Mouse (Mus musculus): ENCODE measurements around the gene Onecut3. TPM values are rescaled to one million over a fixed set of nuclear protein-coding genes. Genes with fewer than 3 reads are reported as not detected.

Onecut3 gene
- polyA plus RNA-seq, 1 experiment from 2014 or later, result 0.25 TPM

- H3K4me2 ChIP-seq (replicated peaks; ENCODE audit: low read depth, low read length), result no peak overlapping the region
- peaks cover 33% of the 10 kb centered on the region for H3K27me3 ChIP-seq (ENCODE audit: control insufficient read depth, insufficient read depth, low read length)
- no peaks in the 10 kb centered on the region for H3K36me3 ChIP-seq (ENCODE audit: control insufficient read depth, insufficient read depth, low read length)
- under 1% methylated on average over 11 of the region's 11 CpGs for WGBS
- no peak overlapping the region for H3K9ac ChIP-seq (replicated peaks; ENCODE audit: low read depth, low read length)
- no peaks in the 10 kb centered on the region for H3K9me3 ChIP-seq (ENCODE audit: control insufficient read depth, low read depth, low read length)
- H3K27ac ChIP-seq (ENCODE audit: low read length), result no peak overlapping the region
- H3K4me3 ChIP-seq (ENCODE audit: low read depth, low read length), result no peak overlapping the region
- no peak for ATAC-seq (ENCODE audit: insufficient number of reproducible peaks, insufficient read depth, low FRiP score, low read depth)
- H3K4me1 ChIP-seq (ENCODE audit: control insufficient read depth, insufficient read depth, low read length), result no peaks in the 10 kb centered on the region
Measured at GRCm38 (mm10) chr10:80506222-80506621, 11.6 kb downstream of the Onecut3 start.

GRCm38 (mm10) chr10:80509412-80510272 lies 15.0 kb downstream of the Onecut3 start:
- ATAC-seq (ENCODE audit: insufficient number of reproducible peaks, insufficient read depth, low FRiP score, low read depth), result peak; percentile 59; the same call in 1 of the 2 replicates
- no peak overlapping the region for H3K9ac ChIP-seq (replicated peaks; ENCODE audit: low read depth, low read length)
- peak overlapping the region; percentile 61 for H3K4me2 ChIP-seq (replicated peaks; ENCODE audit: low read depth, low read length)
- peak overlapping the region; percentile 28; the same call in 1 of the 2 replicates for H3K4me3 ChIP-seq (ENCODE audit: low read depth, low read length)
- peaks cover 20% of the 10 kb centered on the region; the same call in 1 of the 2 replicates for H3K27me3 ChIP-seq (ENCODE audit: control insufficient read depth, insufficient read depth, low read length)
- H3K27ac ChIP-seq (ENCODE audit: low read length), result no peak overlapping the region
- 9% methylated on average over 20 of the region's 20 CpGs for WGBS
- H3K36me3 ChIP-seq (ENCODE audit: control insufficient read depth, insufficient read depth, low read length), result no peaks in the 10 kb centered on the region
- no peaks in the 10 kb centered on the region for H3K9me3 ChIP-seq (ENCODE audit: control insufficient read depth, low read depth, low read length)
- H3K4me1 ChIP-seq (ENCODE audit: control insufficient read depth, insufficient read depth, low read length), result no peaks in the 10 kb centered on the region

GRCm38 (mm10) chr10:80510273-80510660 lies 15.6 kb downstream of the Onecut3 start:
- no peak overlapping the region for H3K4me2 ChIP-seq (replicated peaks; ENCODE audit: low read depth, low read length)
- no peaks in the 10 kb centered on the region for H3K9me3 ChIP-seq (ENCODE audit: control insufficient read depth, low read depth, low read length)
- no peak for ATAC-seq (ENCODE audit: insufficient number of reproducible peaks, insufficient read depth, low FRiP score, low read depth)
- no peak overlapping the region for H3K27ac ChIP-seq (ENCODE audit: low read length)
- peaks cover 19% of the 10 kb centered on the region; the same call in 1 of the 2 replicates for H3K27me3 ChIP-seq (ENCODE audit: control insufficient read depth, insufficient read depth, low read length)
- no peak overlapping the region for H3K9ac ChIP-seq (replicated peaks; ENCODE audit: low read depth, low read length)
- no peaks in the 10 kb centered on the region for H3K4me1 ChIP-seq (ENCODE audit: control insufficient read depth, insufficient read depth, low read length)
- WGBS, result 58% methylated on average over 10 of the region's 10 CpGs
- H3K36me3 ChIP-seq (ENCODE audit: control insufficient read depth, insufficient read depth, low read length), result no peaks in the 10 kb centered on the region
- H3K4me3 ChIP-seq (ENCODE audit: low read depth, low read length), result no peak overlapping the region

- no peak for ATAC-seq (ENCODE audit: insufficient number of reproducible peaks, insufficient read depth, low FRiP score, low read depth)
- 15% methylated on average over 19 of the region's 19 CpGs for WGBS
- no peaks in the 10 kb centered on the region for H3K36me3 ChIP-seq (ENCODE audit: control insufficient read depth, insufficient read depth, low read length)
- no peaks in the 10 kb centered on the region; the same call in 1 of the 2 replicates for H3K9me3 ChIP-seq (ENCODE audit: control insufficient read depth, low read depth, low read length)
- H3K9ac ChIP-seq (replicated peaks; ENCODE audit: low read depth, low read length), result no peak overlapping the region
- peaks cover 13% of the 10 kb centered on the region; the same call in 1 of the 2 replicates for H3K27me3 ChIP-seq (ENCODE audit: control insufficient read depth, insufficient read depth, low read length)
- H3K4me3 ChIP-seq (ENCODE audit: low read depth, low read length), result no peak overlapping the region
- H3K4me1 ChIP-seq (ENCODE audit: control insufficient read depth, insufficient read depth, low read length), result no peaks in the 10 kb centered on the region
- H3K27ac ChIP-seq (ENCODE audit: low read length), result no peak overlapping the region
- H3K4me2 ChIP-seq (replicated peaks; ENCODE audit: low read depth, low read length), result no peak overlapping the region
Measured at GRCm38 (mm10) chr10:80513739-80514138, 19.1 kb downstream of the Onecut3 start.

- ATAC-seq (ENCODE audit: insufficient number of reproducible peaks, insufficient read depth, low FRiP score, low read depth), result no peak
- Histone ChIP-seq H3K4me3 (ENCODE audit: low read depth, low read length) (no peak overlapping the region), H3K4me1 (ENCODE audit: control insufficient read depth, insufficient read depth, low read length) (no peaks in the 10 kb centered on the region), H3K27ac (ENCODE audit: low read length) (no peak overlapping the region), H3K4me2 (replicated peaks; ENCODE audit: low read depth, low read length) (no peak overlapping the region), H3K9me3 (ENCODE audit: control insufficient read depth, low read depth, low read length) (peaks cover 3% of the 10 kb centered on the region; the same call in 1 of the 2 replicates), H3K27me3 (ENCODE audit: control insufficient read depth, insufficient read depth, low read length) (peaks cover 6% of the 10 kb centered on the region; the same call in 1 of the 2 replicates), H3K36me3 (ENCODE audit: control insufficient read depth, insufficient read depth, low read length) (no peaks in the 10 kb centered on the region), H3K9ac (replicated peaks; ENCODE audit: low read depth, low read length) (no peak overlapping the region)
- 75% methylated on average over 2 of the region's 2 CpGs for WGBS
Measured at GRCm38 (mm10) chr10:80519287-80519686, 24.7 kb downstream of the Onecut3 start.

GRCm38 (mm10) chr10:80523299-80523698 lies 28.7 kb downstream of the Onecut3 start:
- Histone ChIP-seq H3K36me3 (ENCODE audit: control insufficient read depth, insufficient read depth, low read length) (no peaks in the 10 kb centered on the region), H3K4me1 (ENCODE audit: control insufficient read depth, insufficient read depth, low read length) (peaks cover 4% of the 10 kb centered on the region; the same call in 1 of the 2 replicates), H3K4me3 (ENCODE audit: low read depth, low read length) (no peak overlapping the region), H3K27ac (ENCODE audit: low read length) (no peak overlapping the region), H3K4me2 (replicated peaks; ENCODE audit: low read depth, low read length) (no peak overlapping the region), H3K27me3 (ENCODE audit: control insufficient read depth, insufficient read depth, low read length) (no peaks in the 10 kb centered on the region), H3K9ac (replicated peaks; ENCODE audit: low read depth, low read length) (no peak overlapping the region), H3K9me3 (ENCODE audit: control insufficient read depth, low read depth, low read length) (peaks cover 3% of the 10 kb centered on the region; the same call in 1 of the 2 replicates)
- no peak for ATAC-seq (ENCODE audit: insufficient number of reproducible peaks, insufficient read depth, low FRiP score, low read depth)
- WGBS, result 93% methylated on average over 7 of the region's 7 CpGs

GRCm38 (mm10) chr10:80526172-80526571 lies 31.5 kb downstream of the Onecut3 start:
- Histone ChIP-seq H3K27ac (ENCODE audit: low read length) (no peak overlapping the region), H3K9ac (replicated peaks; ENCODE audit: low read depth, low read length) (no peak overlapping the region), H3K27me3 (ENCODE audit: control insufficient read depth, insufficient read depth, low read length) (no peaks in the 10 kb centered on the region), H3K4me3 (ENCODE audit: low read depth, low read length) (no peak overlapping the region), H3K4me2 (replicated peaks; ENCODE audit: low read depth, low read length) (peak overlapping the region; percentile 12; the same call in 1 of the 2 replicates), H3K9me3 (ENCODE audit: control insufficient read depth, low read depth, low read length) (no peaks in the 10 kb centered on the region), H3K36me3 (ENCODE audit: control insufficient read depth, insufficient read depth, low read length) (no peaks in the 10 kb centered on the region), H3K4me1 (ENCODE audit: control insufficient read depth, insufficient read depth, low read length) (peaks cover 4% of the 10 kb centered on the region; the same call in 1 of the 2 replicates)
- ATAC-seq (ENCODE audit: insufficient number of reproducible peaks, insufficient read depth, low FRiP score, low read depth), result peak; percentile 84; the same call in 1 of the 2 replicates
- 11% methylated on average over 9 of the region's 9 CpGs for WGBS

GRCm38 (mm10) chr10:80532783-80533182 lies 38.1 kb downstream of the Onecut3 start:
- H3K4me3 ChIP-seq (ENCODE audit: low read depth, low read length), result no peak overlapping the region
- WGBS, result 85% methylated on average over 11 of the region's 11 CpGs
- no peaks in the 10 kb centered on the region for H3K36me3 ChIP-seq (ENCODE audit: control insufficient read depth, insufficient read depth, low read length)

More at GRCm38 (mm10) chr10:80532783-80533182, 38.1 kb downstream of the Onecut3 start:
- peaks cover 9% of the 10 kb centered on the region; the same call in 1 of the 2 replicates for H3K27me3 ChIP-seq (ENCODE audit: control insufficient read depth, insufficient read depth, low read length)
- no peak for ATAC-seq (ENCODE audit: insufficient number of reproducible peaks, insufficient read depth, low FRiP score, low read depth)
- H3K4me2 ChIP-seq (replicated peaks; ENCODE audit: low read depth, low read length), result no peak overlapping the region
- no peaks in the 10 kb centered on the region for H3K9me3 ChIP-seq (ENCODE audit: control insufficient read depth, low read depth, low read length)
- H3K4me1 ChIP-seq (ENCODE audit: control insufficient read depth, insufficient read depth, low read length), result 0 out of 2 replicates have a peak, but pooled peaks cover 5% of the 10 kb centered on the region
- H3K27ac ChIP-seq (ENCODE audit: low read length), result no peak overlapping the region
- no peak overlapping the region for H3K9ac ChIP-seq (replicated peaks; ENCODE audit: low read depth, low read length)
